Mouse (Mus musculus) heart, embryonic 11.5 days (tissue): Measurements from ENCODE around the gene Cdh4. TPM values are rescaled to one million over a fixed set of nuclear protein-coding genes. Genes with fewer than 3 reads are reported as not detected.

Experiments
- ATAC-seq: fragments of 200-750 bp; cut with Nextera tagmentation; replicated peaks from 2 replicates; pipeline ENCODE4 v1.8.0; 2017; ENCODE audit warnings: moderate library complexity; ENCODE audit not compliant: insufficient number of reproducible peaks, low FRiP score, low TSS enrichment
- H3K27ac ChIP-seq: fragments of 300-500 bp; sonication (generic); 2 replicates; pipeline ENCODE4 v1.5.1; 2014; ENCODE audit warnings: mild to moderate bottlenecking, low read depth, low read length
- H3K27me3 ChIP-seq: fragments of 300-500 bp; sonication (generic); 2 replicates; pipeline ENCODE4 v1.6.1; 2014; ENCODE audit warnings: mild to moderate bottlenecking, low read length, mixed read lengths; ENCODE audit not compliant: control insufficient read depth, insufficient read depth
- H3K36me3 ChIP-seq: fragments of 300-500 bp; sonication (generic); 2 replicates; pipeline ENCODE4 v1.6.1; 2014; ENCODE audit warnings: mild to moderate bottlenecking, low read length, moderate library complexity, mixed read lengths; ENCODE audit not compliant: control insufficient read depth, insufficient read depth
- H3K4me1 ChIP-seq: fragments of 300-500 bp; sonication (generic); 2 replicates; pipeline ENCODE4 v1.6.1; 2014; ENCODE audit warnings: low read length; ENCODE audit not compliant: control insufficient read depth, insufficient read depth
- H3K4me2 ChIP-seq: fragments of 300-500 bp; sonication (generic); 2 replicates; pipeline ENCODE4 v1.6.1; 2014; ENCODE audit warnings: mild to moderate bottlenecking, moderate library complexity
- H3K4me3 ChIP-seq: fragments of 300-500 bp; sonication (generic); 2 replicates; pipeline ENCODE4 v1.5.1; 2014; ENCODE audit warnings: low read depth, low read length
- H3K9ac ChIP-seq: fragments of 300-500 bp; sonication (generic); 2 replicates; pipeline ENCODE4 v1.6.1; 2014; ENCODE audit warnings: mild to moderate bottlenecking, low read depth, low read length, moderate library complexity
- H3K9me3 ChIP-seq: fragments of 300-500 bp; sonication (generic); replicated peaks from 2 replicates; pipeline ENCODE4 v1.6.1; 2016; ENCODE audit warnings: low read length; ENCODE audit not compliant: control insufficient read depth
- WGBS: fragments of 180-500 bp; shearing (Covaris S2); extraction: QIAGEN DNeasy Blood & Tissue Kit; methylation state at CpG from one replicate; pipeline ENCODE4 v1.1.7; 2014; ENCODE audit not compliant: insufficient replicate concordance; 5-methylcytosine and 5-hydroxymethylcytosine counted together
- polyA plus RNA-seq: library from polyadenylated mRNA; unstranded; fragments of >200 nt; fragmentation: Nextera tagmentation; extraction: Ambion mirVana; gene quantifications from 2 replicates; pipeline ENCODE4 v1.2.1, GENCODE M21; 2014

The Cdh4 gene
- polyA plus RNA-seq, 1 experiment from 2014 or later = 0.56 TPM

- 80% methylated on average over 16 of the region's 16 CpGs for WGBS
- no peak overlapping the region for H3K27ac ChIP-seq
- H3K27me3 ChIP-seq = no peaks in the 10 kb centered on the region
- no peaks in the 10 kb centered on the region for H3K4me1 ChIP-seq
- H3K4me2 ChIP-seq = no peak overlapping the region
- no peak overlapping the region for H3K9ac ChIP-seq
- H3K9me3 ChIP-seq = no peaks in the 10 kb centered on the region
- H3K36me3 ChIP-seq = no peaks in the 10 kb centered on the region
- ATAC-seq = no peak
- no peak overlapping the region for H3K4me3 ChIP-seq
Observed at GRCm38 (mm10) chr2:179416587-179417227, 25.5 kb upstream of the Cdh4 start.

GRCm38 (mm10) chr2:179425602-179426001 lies 16.6 kb upstream of the Cdh4 start:
- no peaks in the 10 kb centered on the region for H3K36me3 ChIP-seq
- no peak for ATAC-seq
- H3K4me3 ChIP-seq = no peak overlapping the region
- no peak overlapping the region for H3K4me2 ChIP-seq
- no peaks in the 10 kb centered on the region for H3K27me3 ChIP-seq
- no peaks in the 10 kb centered on the region for H3K4me1 ChIP-seq
- 64% methylated on average over 3 of the region's 3 CpGs for WGBS
- no peaks in the 10 kb centered on the region for H3K9me3 ChIP-seq
- no peak overlapping the region for H3K27ac ChIP-seq
- no peak overlapping the region for H3K9ac ChIP-seq

- Histone ChIP-seq H3K4me2 (no peak overlapping the region), H3K4me1 (no peaks in the 10 kb centered on the region), H3K27me3 (no peaks in the 10 kb centered on the region), H3K9me3 (no peaks in the 10 kb centered on the region), H3K9ac (no peak overlapping the region), H3K4me3 (no peak overlapping the region), H3K36me3 (no peaks in the 10 kb centered on the region), H3K27ac (no peak overlapping the region)
- ATAC-seq = no peak
- 77% methylated on average over 3 of the region's 3 CpGs for WGBS
Observed at GRCm38 (mm10) chr2:179428889-179429288, 13.3 kb upstream of the Cdh4 start.

DNA sequence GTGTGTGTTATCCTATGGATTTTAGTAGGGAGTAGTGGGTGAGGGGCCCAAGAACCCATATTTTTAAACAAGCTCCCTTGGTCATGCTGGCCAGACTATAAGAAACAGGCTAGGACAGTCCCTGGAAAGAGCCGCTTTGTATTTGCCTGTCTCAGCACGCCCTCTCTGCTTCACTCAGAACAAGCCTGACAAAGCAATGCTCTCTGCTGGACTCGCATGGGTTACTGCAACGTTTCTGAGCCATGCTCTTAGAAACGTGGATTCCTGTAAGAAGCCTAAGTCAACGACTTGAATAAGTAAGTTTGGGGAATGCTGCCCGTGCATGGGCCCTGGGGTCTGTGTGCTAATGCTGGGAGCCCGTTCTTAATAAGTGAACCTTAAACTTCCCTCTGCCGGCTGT lies 2.1 kb upstream of the Cdh4 start:
- no peak overlapping the region for H3K4me3 ChIP-seq
- no peak overlapping the region for H3K4me2 ChIP-seq
- H3K9me3 ChIP-seq = no peaks in the 10 kb centered on the region
- H3K4me1 ChIP-seq = no peaks in the 10 kb centered on the region; the same call in 1 of the 2 replicates
- WGBS = 27% methylated on average over 9 of the region's 9 CpGs
- H3K9ac ChIP-seq = no peak overlapping the region
- no peak overlapping the region for H3K27ac ChIP-seq
- no peak for ATAC-seq
- no peaks in the 10 kb centered on the region for H3K36me3 ChIP-seq
- H3K27me3 ChIP-seq = peaks cover 41% of the 10 kb centered on the region

DNA sequence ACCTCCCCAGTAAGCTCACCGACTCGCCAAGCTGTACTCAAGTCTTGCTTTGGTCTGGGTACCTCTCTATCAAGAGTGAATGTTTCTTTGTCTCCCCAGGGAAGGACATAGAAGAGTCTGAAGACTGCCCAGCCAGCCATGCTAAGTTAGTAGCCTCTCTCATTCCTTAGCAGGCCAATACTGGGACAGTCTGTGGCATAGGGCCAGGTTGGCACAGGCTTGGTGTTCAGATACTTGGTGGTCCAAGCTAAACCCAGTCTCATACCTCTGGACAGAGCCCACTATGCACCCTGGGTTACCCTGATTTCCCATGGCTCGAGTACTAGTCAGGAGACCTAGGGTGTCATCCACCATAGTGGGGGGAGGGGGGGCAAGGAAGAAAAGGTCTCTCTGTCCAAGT lies 1.1 kb upstream of the Cdh4 start:
- Histone ChIP-seq H3K36me3 (no peaks in the 10 kb centered on the region), H3K9me3 (no peaks in the 10 kb centered on the region), H3K4me2 (no peak overlapping the region), H3K27ac (no peak overlapping the region), H3K4me1 (no peaks in the 10 kb centered on the region; the same call in 1 of the 2 replicates), H3K4me3 (no peak overlapping the region), H3K27me3 (peaks cover 41% of the 10 kb centered on the region), H3K9ac (no peak overlapping the region)
- WGBS = 74% methylated on average over 3 of the region's 3 CpGs
- no peak for ATAC-seq

DNA sequence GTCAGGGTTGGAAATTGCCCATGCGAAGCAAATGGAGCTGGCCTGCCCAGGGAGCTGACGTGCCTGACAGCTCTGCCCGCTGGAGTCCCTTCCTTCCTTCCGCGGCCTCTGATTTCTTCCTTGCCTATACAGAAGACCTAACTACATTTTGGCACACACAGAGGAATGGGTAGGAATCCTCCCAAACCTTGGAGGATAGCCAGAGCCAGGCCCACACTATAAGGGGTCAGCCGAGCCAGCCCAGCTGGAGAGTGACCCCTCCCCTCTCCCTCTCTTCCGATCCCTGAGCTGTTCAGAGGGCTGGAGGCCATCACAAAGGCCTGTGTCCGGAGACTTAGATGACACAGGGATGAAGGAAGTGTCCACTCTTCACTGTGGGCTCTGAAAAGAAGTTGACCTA lies 514 bp upstream of the Cdh4 start:
- Histone ChIP-seq H3K9me3 (no peaks in the 10 kb centered on the region), H3K4me1 (no peaks in the 10 kb centered on the region; the same call in 1 of the 2 replicates), H3K4me2 (peak overlapping the region; percentile 99), H3K27me3 (peaks cover 41% of the 10 kb centered on the region), H3K36me3 (no peaks in the 10 kb centered on the region), H3K4me3 (peak overlapping the region; percentile 66), H3K9ac (no peak overlapping the region; the same call in 1 of the 2 replicates), H3K27ac (no peak overlapping the region)
- 10% methylated on average over 8 of the region's 8 CpGs for WGBS
- peak; percentile 46; the same call in 1 of the 2 replicates for ATAC-seq

DNA sequence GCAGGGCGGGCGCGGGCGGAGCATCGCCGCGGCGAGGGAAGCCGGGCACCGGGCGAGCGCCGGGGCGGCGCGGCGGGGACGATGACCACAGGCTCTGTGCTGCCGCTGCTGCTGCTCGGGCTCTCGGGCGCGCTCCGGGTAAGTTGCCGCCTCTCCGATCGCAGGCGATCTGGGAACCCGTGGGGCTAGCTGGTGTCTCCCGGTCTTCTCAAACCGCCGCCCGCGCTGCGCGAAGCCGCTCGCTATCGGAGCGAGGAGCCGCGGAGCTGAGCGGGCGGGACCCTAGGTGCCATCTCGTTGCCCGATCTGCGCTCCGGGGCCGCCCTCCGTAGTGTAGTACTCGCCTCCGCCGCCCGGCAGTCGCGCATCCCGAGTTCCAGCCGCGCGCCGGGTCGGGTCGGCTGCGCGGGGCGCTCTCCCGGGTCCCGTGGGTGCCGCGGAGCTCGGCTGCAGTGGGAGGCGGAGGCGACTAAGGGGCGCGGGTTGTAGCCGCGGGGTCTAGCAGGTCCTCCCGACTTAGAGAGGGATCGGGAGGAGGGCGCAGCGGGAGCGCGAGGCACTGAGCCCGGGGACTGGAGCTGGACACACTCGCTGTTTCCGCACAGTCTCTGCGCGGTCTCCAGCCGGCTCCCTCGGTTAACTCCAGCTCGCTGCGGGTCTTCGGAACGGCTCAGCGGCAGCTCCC lies 452 bp downstream of the Cdh4 start:
- Histone ChIP-seq H3K4me3 (peak overlapping the region; percentile 66), H3K4me2 (peak overlapping the region; percentile 99), H3K9ac (peak overlapping the region; percentile 58; the same call in 1 of the 2 replicates), H3K36me3 (no peaks in the 10 kb centered on the region), H3K27ac (no peak overlapping the region), H3K27me3 (peaks cover 37% of the 10 kb centered on the region), H3K4me1 (no peaks in the 10 kb centered on the region; the same call in 1 of the 2 replicates), H3K9me3 (no peaks in the 10 kb centered on the region)
- peak; percentile 28; the same call in 1 of the 2 replicates for ATAC-seq
- under 1% methylated on average over 82 of the region's 95 CpGs for WGBS

DNA sequence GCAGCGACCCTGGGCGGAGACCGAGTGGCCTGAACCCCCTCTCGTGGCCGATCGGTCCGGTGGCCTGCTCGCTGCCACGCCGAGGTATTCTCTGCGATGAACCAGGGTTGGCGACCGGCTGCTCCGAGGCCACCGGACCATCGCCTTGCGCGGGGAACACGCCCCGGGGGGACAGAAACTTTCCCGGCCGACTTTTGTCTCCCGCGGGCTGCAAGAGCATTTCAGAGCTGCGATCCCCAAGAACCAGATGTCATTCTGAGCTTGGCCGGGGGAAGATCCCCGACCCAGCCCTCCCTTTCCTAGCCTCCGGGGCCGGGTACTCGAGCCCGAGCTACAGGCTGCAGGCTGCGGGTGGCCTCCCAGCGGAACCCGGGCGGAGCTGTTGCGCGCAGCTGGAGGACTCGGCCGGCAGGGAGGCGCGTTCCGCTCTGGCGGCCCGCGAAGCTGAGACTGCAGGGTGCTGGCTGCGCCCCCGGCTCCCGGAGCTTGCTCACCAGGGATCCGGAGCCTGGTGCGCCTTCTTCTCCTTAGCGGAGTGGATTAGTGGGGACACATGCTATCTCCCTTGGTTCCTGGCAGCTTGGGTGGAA lies 1.1 kb downstream of the Cdh4 start:
- peak overlapping the region; percentile 66 for H3K4me3 ChIP-seq
- no peaks in the 10 kb centered on the region for H3K36me3 ChIP-seq
- peaks cover 37% of the 10 kb centered on the region for H3K27me3 ChIP-seq
- H3K4me1 ChIP-seq = no peaks in the 10 kb centered on the region; the same call in 1 of the 2 replicates
- H3K9me3 ChIP-seq = no peaks in the 10 kb centered on the region
- WGBS = under 1% methylated on average over 51 of the region's 51 CpGs
- peak overlapping the region; percentile 99 for H3K4me2 ChIP-seq
- no peak for ATAC-seq
- H3K9ac ChIP-seq = peak overlapping the region; percentile 58; the same call in 1 of the 2 replicates
- H3K27ac ChIP-seq = no peak overlapping the region
